Mouse (Mus musculus): ENCODE results near the gene Sfmbt2. TPM values are rescaled to one million over a fixed set of nuclear protein-coding genes. Genes with fewer than 3 reads are reported as not detected.

Gene Sfmbt2
- total and polyA plus RNA-seq, 3 experiments = 0.06 to 0.39 (median 0.25) TPM

GRCm38 (mm10) chr2:10390791-10391190 is 20.5 kb downstream of the Sfmbt2 start:
- Histone ChIP-seq H3K4me3 (no peak overlapping the region), H3K79me2 (replicated peaks; ENCODE audit: control insufficient read depth, insufficient read depth, low read length) (no peaks in the 10 kb centered on the region), H3K9ac (ENCODE audit: low read depth, low read length) (no peak overlapping the region), H3K27me3 (ENCODE audit: control insufficient read depth, insufficient read depth, low read length) (no peaks in the 10 kb centered on the region), H3K36me3 (ENCODE audit: control insufficient read depth, insufficient read depth, low read length) (no peaks in the 10 kb centered on the region), H3K27ac (no peak overlapping the region), H3K4me1 (ENCODE audit: control insufficient read depth, insufficient read depth, low read length) (no peaks in the 10 kb centered on the region)
- 55% methylated on average over 7 of the region's 7 CpGs for WGBS
- TF ChIP-seq CTCF (IDR thresholded peaks at IDR 0.05) = no peak
- no peak for TF ChIP-seq POLR2A (IDR thresholded peaks at IDR 0.05; ENCODE audit: insufficient read depth, low read depth, low read length)
- TF ChIP-seq EP300 (IDR thresholded peaks at IDR 0.05; ENCODE audit: insufficient read depth, low read depth, low read length) = no peak
- no peak for DNase-seq
- intact Hi-C loops (cut with DNase I) = no loop called here

DNA sequence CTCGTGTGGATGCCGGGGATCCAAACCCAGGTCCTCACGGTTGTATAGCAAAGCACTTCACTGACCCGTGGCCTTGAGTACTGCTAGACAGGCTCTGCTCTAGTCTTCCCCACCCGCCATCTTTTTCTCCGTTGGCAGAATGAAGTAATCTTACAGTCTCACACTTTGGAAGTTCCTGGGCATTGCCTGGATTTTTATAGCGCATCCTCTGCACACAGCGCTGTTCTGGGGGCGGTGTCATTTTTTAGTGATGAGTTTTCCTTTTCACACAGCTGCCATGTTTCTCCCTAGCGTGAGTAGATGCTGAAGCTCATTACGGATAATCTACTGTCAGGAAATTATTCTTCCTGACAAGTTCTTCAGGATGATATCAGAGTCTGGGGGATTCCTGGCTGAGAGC is 24.8 kb downstream of the Sfmbt2 start:
- H3K36me3 ChIP-seq (ENCODE audit: control insufficient read depth, insufficient read depth, low read length) = no peaks in the 10 kb centered on the region
- H3K27ac ChIP-seq = no peak overlapping the region
- WGBS = 85% methylated on average over 11 of the region's 11 CpGs
- no peak for TF ChIP-seq CTCF (IDR thresholded peaks at IDR 0.05)
- no peak for TF ChIP-seq POLR2A (IDR thresholded peaks at IDR 0.05; ENCODE audit: insufficient read depth, low read depth, low read length)
- TF ChIP-seq EP300 (IDR thresholded peaks at IDR 0.05; ENCODE audit: insufficient read depth, low read depth, low read length) = no peak
- no peak for DNase-seq
- no peak overlapping the region for H3K9ac ChIP-seq (ENCODE audit: low read depth, low read length)
- H3K79me2 ChIP-seq (replicated peaks; ENCODE audit: control insufficient read depth, insufficient read depth, low read length) = no peaks in the 10 kb centered on the region
- intact Hi-C loops (cut with DNase I) = no loop called here
- no peak overlapping the region for H3K4me3 ChIP-seq
- H3K27me3 ChIP-seq (ENCODE audit: control insufficient read depth, insufficient read depth, low read length) = no peaks in the 10 kb centered on the region
- no peaks in the 10 kb centered on the region for H3K4me1 ChIP-seq (ENCODE audit: control insufficient read depth, insufficient read depth, low read length)

DNA sequence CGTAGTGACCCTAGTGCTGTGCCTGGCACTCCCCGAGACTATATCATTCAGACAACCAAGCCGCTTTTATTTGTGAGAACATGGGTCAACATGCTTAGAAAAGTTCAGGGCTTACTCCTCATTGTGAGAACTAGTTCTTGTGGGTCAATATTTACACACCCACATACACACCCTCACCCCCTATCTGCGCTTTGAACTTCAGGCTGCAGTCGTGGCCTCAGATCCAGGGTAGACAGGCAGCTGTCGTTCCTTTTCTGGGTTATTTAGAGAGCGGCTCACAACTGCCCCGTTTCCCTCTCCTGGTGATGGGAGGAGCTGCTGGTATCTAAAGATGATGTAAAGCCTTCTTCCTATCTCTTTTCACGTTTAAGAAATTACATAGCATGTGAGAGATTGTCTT is 27.5 kb downstream of the Sfmbt2 start:
- no peak for DNase-seq
- Histone ChIP-seq H3K27ac (no peak overlapping the region), H3K79me2 (replicated peaks; ENCODE audit: control insufficient read depth, insufficient read depth, low read length) (no peaks in the 10 kb centered on the region), H3K4me1 (ENCODE audit: control insufficient read depth, insufficient read depth, low read length) (no peaks in the 10 kb centered on the region), H3K4me3 (no peak overlapping the region), H3K9ac (ENCODE audit: low read depth, low read length) (no peak overlapping the region), H3K27me3 (ENCODE audit: control insufficient read depth, insufficient read depth, low read length) (no peaks in the 10 kb centered on the region), H3K36me3 (ENCODE audit: control insufficient read depth, insufficient read depth, low read length) (no peaks in the 10 kb centered on the region)
- WGBS = 60% methylated on average over 9 of the region's 9 CpGs
- intact Hi-C loops (cut with DNase I) = no loop called here
- no peak for TF ChIP-seq CTCF (IDR thresholded peaks at IDR 0.05)
- no peak for TF ChIP-seq EP300 (IDR thresholded peaks at IDR 0.05; ENCODE audit: insufficient read depth, low read depth, low read length)
- no peak for TF ChIP-seq POLR2A (IDR thresholded peaks at IDR 0.05; ENCODE audit: insufficient read depth, low read depth, low read length)

- no peak for TF ChIP-seq CTCF (IDR thresholded peaks at IDR 0.05)
- no peak for TF ChIP-seq POLR2A (IDR thresholded peaks at IDR 0.05; ENCODE audit: insufficient read depth, low read depth, low read length)
- no peak for TF ChIP-seq EP300 (IDR thresholded peaks at IDR 0.05; ENCODE audit: insufficient read depth, low read depth, low read length)
- 91% methylated on average over 2 of the region's 2 CpGs for WGBS
- no peaks in the 10 kb centered on the region for H3K27me3 ChIP-seq (ENCODE audit: control insufficient read depth, insufficient read depth, low read length)
- H3K4me3 ChIP-seq = no peak overlapping the region
- DNase-seq = no peak
- no peaks in the 10 kb centered on the region for H3K4me1 ChIP-seq (ENCODE audit: control insufficient read depth, insufficient read depth, low read length)
- no peaks in the 10 kb centered on the region for H3K79me2 ChIP-seq (replicated peaks; ENCODE audit: control insufficient read depth, insufficient read depth, low read length)
- no peak overlapping the region for H3K27ac ChIP-seq
- intact Hi-C loops (cut with DNase I) = no loop called here
- no peaks in the 10 kb centered on the region for H3K36me3 ChIP-seq (ENCODE audit: control insufficient read depth, insufficient read depth, low read length)
- no peak overlapping the region for H3K9ac ChIP-seq (ENCODE audit: low read depth, low read length)
Observed at GRCm38 (mm10) chr2:10406151-10406550, 35.8 kb downstream of the Sfmbt2 start.

GRCm38 (mm10) chr2:10409422-10409821 is 39.1 kb downstream of the Sfmbt2 start:
- Histone ChIP-seq H3K27me3 (ENCODE audit: control insufficient read depth, insufficient read depth, low read length) (no peaks in the 10 kb centered on the region), H3K4me1 (ENCODE audit: control insufficient read depth, insufficient read depth, low read length) (no peaks in the 10 kb centered on the region), H3K36me3 (ENCODE audit: control insufficient read depth, insufficient read depth, low read length) (no peaks in the 10 kb centered on the region), H3K27ac (no peak overlapping the region), H3K9ac (ENCODE audit: low read depth, low read length) (no peak overlapping the region), H3K4me3 (no peak overlapping the region), H3K79me2 (replicated peaks; ENCODE audit: control insufficient read depth, insufficient read depth, low read length) (no peaks in the 10 kb centered on the region)
- DNase-seq = no peak
- intact Hi-C loops (cut with DNase I) = no loop called here
- WGBS = 89% methylated on average over 13 of the region's 13 CpGs
- TF ChIP-seq POLR2A (IDR thresholded peaks at IDR 0.05; ENCODE audit: insufficient read depth, low read depth, low read length) (no peak), EP300 (IDR thresholded peaks at IDR 0.05; ENCODE audit: insufficient read depth, low read depth, low read length) (no peak), CTCF (IDR thresholded peaks at IDR 0.05) (no peak)

DNA sequence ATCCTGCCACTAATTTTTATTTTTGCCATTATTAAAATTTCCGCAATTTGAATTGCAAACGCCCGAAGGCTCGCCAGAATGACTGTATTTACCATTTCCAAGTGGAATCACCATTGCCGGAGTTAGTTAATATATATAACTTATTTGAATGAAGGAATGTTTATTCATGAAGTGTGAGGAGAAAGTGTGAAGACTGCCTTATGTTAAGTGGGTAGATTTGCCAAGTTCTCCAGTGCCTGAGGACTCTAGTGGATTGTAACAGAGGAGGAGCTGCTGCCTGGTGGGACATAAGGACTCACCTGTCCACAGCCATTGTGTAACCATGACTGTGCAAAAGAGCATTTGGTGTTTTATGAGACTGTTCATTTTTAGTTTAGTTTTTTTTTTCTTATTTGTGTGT is 39.8 kb downstream of the Sfmbt2 start:
- Histone ChIP-seq H3K27ac (no peak overlapping the region), H3K4me1 (ENCODE audit: control insufficient read depth, insufficient read depth, low read length) (no peaks in the 10 kb centered on the region), H3K27me3 (ENCODE audit: control insufficient read depth, insufficient read depth, low read length) (no peaks in the 10 kb centered on the region), H3K9ac (ENCODE audit: low read depth, low read length) (no peak overlapping the region), H3K79me2 (replicated peaks; ENCODE audit: control insufficient read depth, insufficient read depth, low read length) (no peaks in the 10 kb centered on the region), H3K36me3 (ENCODE audit: control insufficient read depth, insufficient read depth, low read length) (no peaks in the 10 kb centered on the region), H3K4me3 (no peak overlapping the region)
- 93% methylated on average over 5 of the region's 5 CpGs for WGBS
- TF ChIP-seq CTCF (IDR thresholded peaks at IDR 0.05) (no peak), POLR2A (IDR thresholded peaks at IDR 0.05; ENCODE audit: insufficient read depth, low read depth, low read length) (no peak), EP300 (IDR thresholded peaks at IDR 0.05; ENCODE audit: insufficient read depth, low read depth, low read length) (no peak)
- intact Hi-C loops (cut with DNase I) = no loop called here
- no peak for DNase-seq

All from heart, adult 2 months (tissue).